Mouse (Mus musculus) lung, postnatal 0 days (tissue): ENCODE data around the gene Smim24.

Experiments
- CTCF ChIP-seq: IDR thresholded peaks from 2 replicates; pipeline ENCODE4 v1.5.1; 2016; ENCODE audit warnings: antibody characterized with exemption, mild to moderate bottlenecking
- EP300 ChIP-seq: IDR thresholded peaks from 2 replicates; pipeline ENCODE4 v1.6.1; 2016; ENCODE audit warnings: antibody characterized with exemption, mild to moderate bottlenecking, control low read depth

- TF ChIP-seq CTCF (no peak), EP300 (no peak)
Observed at GRCm38 (mm10) chr10:81349961-81350350, 42.9 kb upstream of the Smim24 start.
